Mouse (Mus musculus) CH12.LX (cell line): ENCODE measurements around the gene Zfp787. TPM values are rescaled to one million over a fixed set of nuclear protein-coding genes. Genes with fewer than 3 reads are reported as not detected.
"Not testable (repeated sequence)": the region's sequence is repeated elsewhere in the genome, so short reads cannot be mapped to it uniquely, and the experiment has no call there.

Experiments used
- DNase-seq: peaks from one replicate; pipeline ENCODE4 v3.0.0-alpha.2; 2013; ENCODE audit errors: extremely low read depth
- H3K27ac ChIP-seq: 2 replicates; pipeline ENCODE4 v1.5.1; 2012; ENCODE audit warnings: low read depth, mild to moderate bottlenecking, control low read depth, moderate library complexity; ENCODE audit not compliant: insufficient read depth
- H3K27me3 ChIP-seq: replicated peaks from 2 replicates; pipeline ENCODE3; 2012; ENCODE audit warnings: inconsistent platforms
- H3K36me3 ChIP-seq, 2 experiments: replicated peaks in 1 of 2; 2 replicates each; pipeline versions ENCODE3 to v1.6.1; 2012; ENCODE audit warnings: inconsistent platforms in 1 of 2, low read length in 1 of 2, mild to moderate bottlenecking in 1 of 2, mixed read lengths in 1 of 2, moderate library complexity in 1 of 2; ENCODE audit not compliant: control insufficient read depth in 1 of 2, insufficient read depth in 1 of 2
- H3K4me1 ChIP-seq, 2 experiments: 2 replicates each; pipeline ENCODE4 v1.6.1; 2012; ENCODE audit warnings: inconsistent platforms in 1 of 2, moderate library complexity in 1 of 2; ENCODE audit not compliant: insufficient read depth in 2 of 2, control insufficient read depth in 1 of 2
- H3K4me2 ChIP-seq: 2 replicates; pipeline ENCODE4 v1.6.1; 2012; ENCODE audit warnings: low read depth, mild to moderate bottlenecking, control low read depth; ENCODE audit not compliant: poor library complexity, insufficient read depth, severe bottlenecking
- H3K4me3 ChIP-seq, 3 experiments: fragments of 150-350 bp in 1 of 3; sonication (generic) in 1 of 3; replicated peaks in 1 of 3; 2 replicates each; pipeline versions ENCODE3 to v1.5.1; 2011 to 2012; ENCODE audit warnings: low read depth in 2 of 3, low read length in 2 of 3, mild to moderate bottlenecking in 2 of 3, moderate library complexity in 2 of 3, control low read depth in 1 of 3, improper control_type of control experiment in 1 of 3, inconsistent platforms in 1 of 3, mixed read lengths in 1 of 3; ENCODE audit not compliant: poor library complexity in 1 of 3
- H3K79me2 ChIP-seq: replicated peaks from 2 replicates; pipeline ENCODE4 v1.6.1; 2012; ENCODE audit warnings: mild to moderate bottlenecking, moderate library complexity; ENCODE audit not compliant: control insufficient read depth, poor library complexity, insufficient read depth, severe bottlenecking; ENCODE audit errors: extremely low read depth
- H3K9ac ChIP-seq: 2 replicates; pipeline ENCODE4 v1.6.1; 2012; ENCODE audit warnings: low read depth, mild to moderate bottlenecking, control low read depth, moderate library complexity; ENCODE audit not compliant: insufficient read depth
- H3K9me3 ChIP-seq: replicated peaks from 2 replicates; pipeline ENCODE3; 2012; ENCODE audit warnings: low read length, inconsistent platforms, mixed read lengths
- BHLHE40 ChIP-seq: IDR thresholded peaks from 2 replicates; pipeline ENCODE4 v1.6.1; 2011; ENCODE audit warnings: mild to moderate bottlenecking, low read depth, low read length, improper control_type of control experiment
- CTCF ChIP-seq, 2 experiments: IDR thresholded peaks in 1 of 2; conservative IDR thresholded peaks in 1 of 2; 2 replicates each; pipeline ENCODE4 v1.5.1; 2011 to 2012; ENCODE audit warnings: low read depth in 2 of 2, low read length in 2 of 2, improper control_type of control experiment in 1 of 2, inconsistent platforms in 1 of 2, mild to moderate bottlenecking in 1 of 2, moderate library complexity in 1 of 2
- E2F4 ChIP-seq: IDR thresholded peaks from 2 replicates; pipeline ENCODE4 v1.6.1; 2011; ENCODE audit warnings: low read depth, low read length, improper control_type of control experiment; ENCODE audit not compliant: insufficient replicate concordance
- RAD21 ChIP-seq: IDR thresholded peaks from 2 replicates; pipeline ENCODE4 v1.6.1; 2011; ENCODE audit warnings: low read depth, mild to moderate bottlenecking, low read length, improper control_type of control experiment, moderate library complexity
- SMC3 ChIP-seq: IDR thresholded peaks from 2 replicates; pipeline ENCODE4 v1.6.1; 2011; ENCODE audit warnings: low read depth, low read length, improper control_type of control experiment
- TBP ChIP-seq: conservative IDR thresholded peaks from 2 replicates; pipeline ENCODE4 v1.6.1; 2011; ENCODE audit warnings: low read depth, low read length, improper control_type of control experiment
- UBTF ChIP-seq: IDR thresholded peaks from 2 replicates; pipeline ENCODE4 v1.6.1; 2012; ENCODE audit warnings: low read depth, mild to moderate bottlenecking, inconsistent platforms, low read length, improper control_type of control experiment, moderate library complexity
- USF2 ChIP-seq: conservative IDR thresholded peaks from 2 replicates; pipeline ENCODE4 v1.6.1; 2011; ENCODE audit warnings: low read depth, low read length, improper control_type of control experiment
- ZC3H11A ChIP-seq: IDR thresholded peaks from 2 replicates; pipeline ENCODE4 v1.6.1; 2012; ENCODE audit warnings: low read depth, mild to moderate bottlenecking, inconsistent platforms, low read length, improper control_type of control experiment
- dilution Hi-C: fragments of 300-500 bp; cut with MboI; formaldehyde crosslinking; loops from 2 replicates; pipeline ENCODE4 v1.14.3; 2020; ENCODE audit warnings: low sequenced_read_pairs; ENCODE audit not compliant: extremely low pct_unique_long_range_greater_than_20kb, extremely low pct_ligation_motif_present
- in situ Hi-C: fragments of 300-500 bp; cut with MboI; formaldehyde crosslinking; loops from 3 replicates; pipeline ENCODE4 v1.14.3; 2019; ENCODE audit warnings: low sequenced_read_pairs, low pct_ligation_motif_present, low pct_unique_long_range_greater_than_20kb, mixed read lengths
- polyA plus RNA-seq: library from polyadenylated mRNA; unstranded; fragments of >175 nt; gene quantifications from 2 replicates; pipeline ENCODE4 v1.2.1, GENCODE M21; 2012; ENCODE audit warnings: low read depth; ENCODE audit not compliant: insufficient read length
- total RNA-seq, 2 experiments: library from RNA; depleted of rRNA; stranded (reverse); fragments of 300-350 nt in 1 of 2; fragments of >200 nt in 1 of 2; gene quantifications; 2 replicates each; pipeline ENCODE4 v1.2.3; 2012 to 2014

The Zfp787 gene
- total and polyA plus RNA-seq, 3 experiments = 19.0 to 28.3 (median 22.1) TPM

GRCm38 (mm10) chr7:6120104-6120503, 35.7 kb downstream of the Zfp787 start:
- H3K9me3 ChIP-seq, H3K27me3 ChIP-seq, H3K4me2 ChIP-seq, dilution Hi-C loops, H3K4me1 ChIP-seq, in situ Hi-C loops, H3K79me2 ChIP-seq, DNase-seq, H3K36me3 ChIP-seq, H3K9ac ChIP-seq, H3K27ac ChIP-seq, H3K4me3 ChIP-seq: not testable (repeated sequence)
- peak in 1 of 2 experiments; percentile 39; a peak in 2 of 4 replicates for TF ChIP-seq CTCF (conservative IDR thresholded peaks at IDR 0.05 in 1 of 2, IDR thresholded peaks at IDR 0.05 in 1 of 2; ENCODE audit: low read depth in 2 of 2, low read length in 2 of 2)
- TF ChIP-seq RAD21 = peak; percentile 22
- TF ChIP-seq SMC3 = 0 out of 2 replicates have a peak, but pooled peaks have one; percentile 9

- Histone ChIP-seq H3K4me2 (no peak overlapping the region), H3K27ac (no peak overlapping the region), H3K27me3 (peaks cover 5% of the 10 kb centered on the region), H3K4me1 (no peaks in the 10 kb centered on the region), H3K9me3 (no peaks in the 10 kb centered on the region), H3K4me3 (no peak overlapping the region), H3K79me2 (no peaks in the 10 kb centered on the region), H3K36me3 (no peaks in the 10 kb centered on the region), H3K9ac (no peak overlapping the region)
- dilution Hi-C loops = no loop called here
- TF ChIP-seq CTCF (conservative IDR thresholded peaks at IDR 0.05 in 1 of 2, IDR thresholded peaks at IDR 0.05 in 1 of 2; ENCODE audit: low read depth in 2 of 2, low read length in 2 of 2) (peak; percentile 14 to 16; a peak in 2 of 4 replicates), E2F4 (no peak), UBTF (no peak), BHLHE40 (no peak), ZC3H11A (no peak), USF2 (no peak), TBP (no peak)
- DNase-seq = no peak
- in situ Hi-C loops = no loop called here
Observed at GRCm38 (mm10) chr7:6119501-6119900, 36.3 kb downstream of the Zfp787 start.

Other genes starting within 250 kb of the Zfp787 start
- gene Vmn1r65, start 145.0 kb downstream of the Zfp787 start, total RNA-seq (2012; rRNA removed) = not detected in 2 replicates
- gene Vmn1r65, start 145.0 kb downstream of the Zfp787 start, total RNA-seq (2014; rRNA removed) = not detected in 2 replicates
- gene Vmn1r65, start 145.0 kb downstream of the Zfp787 start, polyA plus RNA-seq = not detected in 2 replicates
- 0.42 and 0.63 TPM in 2 replicates for gene Nlrp4c, start 110.8 kb downstream of the Zfp787 start, total RNA-seq (2012; rRNA removed)
- gene Nlrp4c, start 110.8 kb downstream of the Zfp787 start, total RNA-seq (2014; rRNA removed) = 0.08 and 0.16 TPM in 2 replicates
- 0.20 and 0.26 TPM in 2 replicates for gene Nlrp4c, start 110.8 kb downstream of the Zfp787 start, polyA plus RNA-seq
- 18.1 and 18.2 TPM in 2 replicates for gene Zfp444, start 16.2 kb upstream of the Zfp787 start, total RNA-seq (2012; rRNA removed)
- 13.4 and 16.0 TPM in 2 replicates for gene Zfp444, start 16.2 kb upstream of the Zfp787 start, total RNA-seq (2014; rRNA removed)
- gene Zfp444, start 16.2 kb upstream of the Zfp787 start, polyA plus RNA-seq = 22.0 and 23.3 TPM in 2 replicates
- gene Galp, start 41.1 kb upstream of the Zfp787 start, total RNA-seq (2012; rRNA removed) = not detected in 2 replicates
- not detected in 2 replicates for gene Galp, start 41.1 kb upstream of the Zfp787 start, total RNA-seq (2014; rRNA removed)
- gene Galp, start 41.1 kb upstream of the Zfp787 start, polyA plus RNA-seq = not detected in 2 replicates
- gene Zscan5b, start 66.3 kb upstream of the Zfp787 start, total RNA-seq (2012; rRNA removed) = not detected in 2 replicates
- not detected in 2 replicates for gene Zscan5b, start 66.3 kb upstream of the Zfp787 start, total RNA-seq (2014; rRNA removed)
- not detected in 2 replicates for gene Zscan5b, start 66.3 kb upstream of the Zfp787 start, polyA plus RNA-seq
- gene Epp13, start 96.7 kb upstream of the Zfp787 start, total RNA-seq (2012; rRNA removed) = not detected in 2 replicates
- gene Epp13, start 96.7 kb upstream of the Zfp787 start, total RNA-seq (2014; rRNA removed) = not detected in 2 replicates
- not detected in 2 replicates for gene Epp13, start 96.7 kb upstream of the Zfp787 start, polyA plus RNA-seq
- gene Zfp667, start 130.6 kb upstream of the Zfp787 start, total RNA-seq (2012; rRNA removed) = 0.50 and 0.51 TPM in 2 replicates
- 0.46 and 0.58 TPM in 2 replicates for gene Zfp667, start 130.6 kb upstream of the Zfp787 start, total RNA-seq (2014; rRNA removed)
- gene Zfp667, start 130.6 kb upstream of the Zfp787 start, polyA plus RNA-seq = 0.56 and 0.87 TPM in 2 replicates
- not detected in 2 replicates for gene Zfp583, start 175.3 kb upstream of the Zfp787 start, total RNA-seq (2012; rRNA removed)
- gene Zfp583, start 175.3 kb upstream of the Zfp787 start, total RNA-seq (2014; rRNA removed) = not detected in 2 replicates
- not detected in 2 replicates for gene Zfp583, start 175.3 kb upstream of the Zfp787 start, polyA plus RNA-seq
- gene Gm3854, start 187.8 kb upstream of the Zfp787 start, total RNA-seq (2012; rRNA removed) = not detected in 2 replicates
- not detected in 2 replicates for gene Gm3854, start 187.8 kb upstream of the Zfp787 start, total RNA-seq (2014; rRNA removed)
- gene Gm3854, start 187.8 kb upstream of the Zfp787 start, polyA plus RNA-seq = not detected in 2 replicates
- not detected in 2 replicates for gene Zfp78, start 207.3 kb upstream of the Zfp787 start, total RNA-seq (2012; rRNA removed)
- gene Zfp78, start 207.3 kb upstream of the Zfp787 start, total RNA-seq (2014; rRNA removed) = not detected in 2 replicates
- not detected in 2 replicates for gene Zfp78, start 207.3 kb upstream of the Zfp787 start, polyA plus RNA-seq
- gene Zfp28, start 227.3 kb upstream of the Zfp787 start, total RNA-seq (2012; rRNA removed) = 0.88 and 1.1 TPM in 2 replicates
- gene Zfp28, start 227.3 kb upstream of the Zfp787 start, total RNA-seq (2014; rRNA removed) = 0.82 and 2.5 TPM in 2 replicates
- gene Zfp28, start 227.3 kb upstream of the Zfp787 start, polyA plus RNA-seq = 1.2 TPM in 2 replicates
- not detected in 2 replicates for gene Smim17, start 242.7 kb upstream of the Zfp787 start, total RNA-seq (2012; rRNA removed)
- gene Smim17, start 242.7 kb upstream of the Zfp787 start, total RNA-seq (2014; rRNA removed) = not detected in 2 replicates
- not detected in 2 replicates for gene Smim17, start 242.7 kb upstream of the Zfp787 start, polyA plus RNA-seq